Mouse (Mus musculus) lung, adult 2 months (tissue): ENCODE data around the gene Clptm1l.
A peak's percentile ranks its signal among the peaks of the same experiment; 100 is the strongest.

Experiments used
- CTCF ChIP-seq: fragments of 200-500 bp; IDR thresholded peaks from 2 replicates; pipeline ENCODE4 v1.5.1; 2011; ENCODE audit warnings: mild to moderate bottlenecking, low read length, control low read depth; ENCODE audit not compliant: insufficient read depth
- POLR2A ChIP-seq: fragments of 200-500 bp; IDR thresholded peaks from 2 replicates; pipeline ENCODE4 v1.6.1; 2011; ENCODE audit warnings: low read depth, mild to moderate bottlenecking, control low read depth, low read length, borderline replicate concordance; ENCODE audit errors: extremely low read depth

DNA sequence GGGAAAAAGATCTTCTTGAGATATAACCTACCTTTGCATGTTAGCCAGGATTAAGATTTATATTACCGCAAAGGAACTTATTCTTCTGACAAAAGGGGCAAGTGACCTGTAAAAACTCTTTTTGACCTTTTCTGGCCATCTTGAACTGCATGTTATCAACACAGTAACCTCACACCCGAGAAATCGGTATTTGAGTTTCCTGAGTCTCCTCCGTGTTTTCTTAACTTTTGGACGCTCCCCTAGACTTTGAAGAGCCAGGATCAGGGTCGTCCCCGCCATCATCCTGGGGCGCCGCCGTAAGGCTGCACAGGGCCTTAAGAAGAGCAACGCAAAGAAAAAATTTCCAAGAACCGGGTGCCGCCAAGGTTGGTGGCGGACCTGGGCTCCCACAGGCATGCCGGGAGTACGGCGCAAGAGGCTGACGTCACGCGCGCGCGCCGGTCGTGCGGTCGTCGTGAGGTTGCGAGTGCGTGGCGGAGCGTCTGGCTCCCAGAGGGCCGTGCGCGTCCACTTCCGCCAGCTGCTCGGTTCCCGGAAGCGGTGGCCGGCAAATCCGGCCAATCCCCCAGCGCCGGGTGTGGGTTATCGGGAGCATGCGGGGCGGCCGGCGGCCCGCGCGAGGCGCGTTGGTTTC lies at the start of gene Clptm1l:
- TF ChIP-seq CTCF (no peak), POLR2A (peak; percentile 88; the same call in 1 of the 2 replicates)
